Mouse (Mus musculus) forebrain, embryonic 16.5 days (tissue): ENCODE measurements around the gene Megf11. TPM values are rescaled to one million over a fixed set of nuclear protein-coding genes. Genes with fewer than 3 reads are reported as not detected.

ENCODE experiments used
- ATAC-seq: fragments of 200-750 bp; cut with Nextera tagmentation; 2 replicates; pipeline ENCODE4 v1.8.0; 2017; ENCODE audit warnings: mild to moderate bottlenecking, moderate library complexity
- H3K27ac ChIP-seq: fragments of 300-500 bp; sonication (generic); 2 replicates; pipeline ENCODE4 v1.5.1; 2014; ENCODE audit warnings: low read length, control low read depth
- H3K27me3 ChIP-seq: fragments of 300-500 bp; sonication (generic); replicated peaks from 2 replicates; pipeline ENCODE4 v1.6.1; 2014; ENCODE audit warnings: low read length; ENCODE audit not compliant: control insufficient read depth, insufficient read depth
- H3K36me3 ChIP-seq: fragments of 300-500 bp; sonication (generic); 2 replicates; pipeline ENCODE4 v1.6.1; 2014; ENCODE audit not compliant: control insufficient read depth, insufficient read depth
- H3K4me1 ChIP-seq: fragments of 300-500 bp; sonication (generic); replicated peaks from 2 replicates; pipeline ENCODE4 v1.6.1; 2014; ENCODE audit warnings: low read length; ENCODE audit not compliant: control insufficient read depth, insufficient read depth
- H3K4me2 ChIP-seq: fragments of 300-500 bp; sonication (generic); 2 replicates; pipeline ENCODE4 v1.6.1; 2014; ENCODE audit warnings: mild to moderate bottlenecking, low read length, control low read depth
- H3K4me3 ChIP-seq: fragments of 300-500 bp; sonication (generic); replicated peaks from 2 replicates; pipeline ENCODE4 v1.5.1; 2014; ENCODE audit warnings: mild to moderate bottlenecking, low read length, control low read depth
- H3K9ac ChIP-seq: fragments of 300-500 bp; sonication (generic); replicated peaks from 2 replicates; pipeline ENCODE4 v1.6.1; 2014; ENCODE audit warnings: low read depth, low read length, control low read depth
- H3K9me3 ChIP-seq: fragments of 300-500 bp; sonication (generic); 2 replicates; pipeline ENCODE4 v1.6.1; 2016; ENCODE audit warnings: low read length; ENCODE audit not compliant: control insufficient read depth
- WGBS: fragments of 180-500 bp; shearing (Covaris S2); extraction: QIAGEN DNeasy Blood & Tissue Kit; methylation state at CpG from one replicate; pipeline ENCODE4 v1.1.7; 2014; 5-methylcytosine and 5-hydroxymethylcytosine counted together
- polyA plus RNA-seq: library from polyadenylated mRNA; unstranded; fragments of >200 nt; fragmentation: Nextera tagmentation; extraction: Ambion mirVana; gene quantifications from 2 replicates; pipeline ENCODE4 v1.2.1, GENCODE M21; 2015

The Megf11 gene
- polyA plus RNA-seq, 1 experiment from 2014 or later, result 10.1 TPM

GRCm38 (mm10) chr9:64420471-64420870 lies 35.0 kb downstream of the Megf11 start:
- Histone ChIP-seq H3K27me3 (no peaks in the 10 kb centered on the region), H3K9ac (no peak overlapping the region), H3K4me2 (no peak overlapping the region), H3K4me3 (no peak overlapping the region), H3K36me3 (no peaks in the 10 kb centered on the region), H3K27ac (no peak overlapping the region), H3K9me3 (no peaks in the 10 kb centered on the region), H3K4me1 (no peaks in the 10 kb centered on the region; the same call in 1 of the 2 replicates)
- WGBS, result 91% methylated on average over 3 of the region's 3 CpGs
- no peak for ATAC-seq

GRCm38 (mm10) chr9:64421986-64422616 lies 36.7 kb downstream of the Megf11 start:
- H3K9me3 ChIP-seq, result no peaks in the 10 kb centered on the region
- H3K4me1 ChIP-seq, result no peaks in the 10 kb centered on the region; the same call in 1 of the 2 replicates
- H3K27ac ChIP-seq, result no peak overlapping the region
- no peak overlapping the region for H3K9ac ChIP-seq
- WGBS, result 61% methylated on average over 8 of the region's 8 CpGs
- H3K27me3 ChIP-seq, result no peaks in the 10 kb centered on the region
- no peak overlapping the region for H3K4me3 ChIP-seq
- no peak overlapping the region for H3K4me2 ChIP-seq
- ATAC-seq, result no peak
- H3K36me3 ChIP-seq, result no peaks in the 10 kb centered on the region

- ATAC-seq, result no peak
- H3K9me3 ChIP-seq, result no peaks in the 10 kb centered on the region
Observed at GRCm38 (mm10) chr9:64423912-64424311, 38.5 kb downstream of the Megf11 start.

GRCm38 (mm10) chr9:64436121-64436520 lies 50.7 kb downstream of the Megf11 start:
- 61% methylated on average over 2 of the region's 2 CpGs for WGBS
- no peaks in the 10 kb centered on the region for H3K27me3 ChIP-seq

More at GRCm38 (mm10) chr9:64423912-64424311, 38.5 kb downstream of the Megf11 start:
- Histone ChIP-seq H3K4me1 (no peaks in the 10 kb centered on the region; the same call in 1 of the 2 replicates), H3K27ac (no peak overlapping the region), H3K9ac (no peak overlapping the region), H3K36me3 (no peaks in the 10 kb centered on the region), H3K4me2 (no peak overlapping the region), H3K4me3 (no peak overlapping the region), H3K27me3 (no peaks in the 10 kb centered on the region)
- 92% methylated on average over 1 of the region's 1 CpGs for WGBS

GRCm38 (mm10) chr9:64440101-64440500 lies 54.7 kb downstream of the Megf11 start:
- H3K4me3 ChIP-seq, result no peak overlapping the region
- WGBS, result 88% methylated on average over 7 of the region's 7 CpGs
- no peak overlapping the region for H3K4me2 ChIP-seq
- no peaks in the 10 kb centered on the region for H3K9me3 ChIP-seq
- ATAC-seq, result no peak
- H3K9ac ChIP-seq, result no peak overlapping the region
- H3K36me3 ChIP-seq, result no peaks in the 10 kb centered on the region
- no peaks in the 10 kb centered on the region for H3K27me3 ChIP-seq
- no peaks in the 10 kb centered on the region for H3K4me1 ChIP-seq
- no peak overlapping the region for H3K27ac ChIP-seq

More at GRCm38 (mm10) chr9:64436121-64436520, 50.7 kb downstream of the Megf11 start:
- H3K9me3 ChIP-seq, result no peaks in the 10 kb centered on the region
- no peak for ATAC-seq
- H3K36me3 ChIP-seq, result no peaks in the 10 kb centered on the region
- H3K4me1 ChIP-seq, result no peaks in the 10 kb centered on the region
- H3K9ac ChIP-seq, result no peak overlapping the region
- no peak overlapping the region for H3K4me2 ChIP-seq
- H3K27ac ChIP-seq, result no peak overlapping the region
- no peak overlapping the region for H3K4me3 ChIP-seq

GRCm38 (mm10) chr9:64445981-64446380 lies 60.6 kb downstream of the Megf11 start:
- Histone ChIP-seq H3K4me1 (peaks cover 27% of the 10 kb centered on the region), H3K27me3 (no peaks in the 10 kb centered on the region), H3K27ac (no peak overlapping the region), H3K9ac (no peak overlapping the region), H3K36me3 (no peaks in the 10 kb centered on the region), H3K9me3 (no peaks in the 10 kb centered on the region), H3K4me2 (no peak overlapping the region), H3K4me3 (no peak overlapping the region)
- no peak for ATAC-seq
- 19% methylated on average over 1 of the region's 1 CpGs for WGBS

- H3K4me3 ChIP-seq, result no peak overlapping the region
- H3K4me2 ChIP-seq, result no peak overlapping the region; the same call in 1 of the 2 replicates
- H3K36me3 ChIP-seq, result no peaks in the 10 kb centered on the region
- 12% methylated on average over 6 of the region's 6 CpGs for WGBS
- no peaks in the 10 kb centered on the region for H3K27me3 ChIP-seq
- H3K9ac ChIP-seq, result no peak overlapping the region
- H3K27ac ChIP-seq, result 0 out of 2 replicates have a peak overlapping the region, but pooled peaks have one; percentile 7
- peaks cover 27% of the 10 kb centered on the region for H3K4me1 ChIP-seq
- ATAC-seq, result peak; percentile 71
- no peaks in the 10 kb centered on the region for H3K9me3 ChIP-seq
Observed at GRCm38 (mm10) chr9:64447070-64447469, 61.6 kb downstream of the Megf11 start.

- Histone ChIP-seq H3K9me3 (no peaks in the 10 kb centered on the region), H3K4me3 (no peak overlapping the region), H3K27ac (0 out of 2 replicates have a peak overlapping the region, but pooled peaks have one; percentile 42), H3K36me3 (no peaks in the 10 kb centered on the region), H3K4me1 (peaks cover 27% of the 10 kb centered on the region), H3K9ac (no peak overlapping the region), H3K4me2 (no peak overlapping the region; the same call in 1 of the 2 replicates), H3K27me3 (no peaks in the 10 kb centered on the region)
- ATAC-seq, result peak; percentile 59; the same call in 1 of the 2 replicates
- 25% methylated on average over 6 of the region's 6 CpGs for WGBS
Observed at GRCm38 (mm10) chr9:64447522-64447921, 62.1 kb downstream of the Megf11 start.

- 83% methylated on average over 5 of the region's 5 CpGs for WGBS
- no peak overlapping the region for H3K4me2 ChIP-seq
- no peaks in the 10 kb centered on the region for H3K36me3 ChIP-seq
- peaks cover 11% of the 10 kb centered on the region for H3K4me1 ChIP-seq
- H3K27me3 ChIP-seq, result no peaks in the 10 kb centered on the region
- no peak overlapping the region for H3K27ac ChIP-seq
- H3K4me3 ChIP-seq, result no peak overlapping the region
- ATAC-seq, result no peak
- no peaks in the 10 kb centered on the region for H3K9me3 ChIP-seq
- H3K9ac ChIP-seq, result no peak overlapping the region
Observed at GRCm38 (mm10) chr9:64452769-64453168, 67.3 kb downstream of the Megf11 start.
